Mouse (Mus musculus) thymus, postnatal 25 days (tissue): Measurements from ENCODE around the gene Bdh2.

Source experiments
- DNase-seq: peaks from one replicate; pipeline ENCODE4 v3.0.0; 2022

The Bdh2 gene

DNA sequence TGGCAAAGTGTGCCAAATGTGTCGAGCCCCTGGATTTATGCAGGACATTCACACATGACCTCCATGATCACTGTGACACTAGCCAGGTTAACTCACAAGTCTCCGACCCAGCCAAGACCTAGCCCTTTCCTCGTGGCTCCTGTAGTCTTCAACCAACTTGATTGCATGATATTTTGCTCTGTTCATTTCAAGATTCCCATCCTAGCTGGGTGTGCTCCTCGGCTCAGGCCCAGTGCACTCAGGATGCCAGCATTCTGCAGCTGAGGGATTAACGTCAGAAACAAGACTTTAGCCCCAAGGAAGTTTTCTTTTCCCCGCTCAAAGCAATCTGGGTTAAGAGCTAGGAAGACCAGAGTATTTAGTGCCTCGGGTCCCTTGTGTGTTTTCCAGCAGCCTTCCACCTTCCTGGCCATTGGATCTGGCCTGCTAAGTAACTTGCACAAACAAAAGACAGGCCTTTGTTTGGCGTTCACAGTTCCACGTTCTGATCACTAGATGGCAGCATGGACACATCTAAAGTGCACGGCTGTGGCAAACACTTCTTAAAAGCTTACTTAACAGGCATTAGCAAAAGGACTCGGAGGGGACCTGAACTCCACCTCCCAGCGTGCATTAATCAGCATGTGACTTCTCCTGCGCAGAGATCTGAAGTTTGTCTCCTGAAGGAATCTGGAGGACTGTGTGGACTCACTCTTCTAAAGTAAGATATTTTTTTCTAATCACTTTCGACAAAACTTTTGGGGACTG lies at the start of gene Bdh2:
Gene Bdh2 (plus strand): TSS at position 553 of the 747 bp plus-strand sequence.
- peak; percentile 76 for DNase-seq

- no peak for DNase-seq
These were observed 49.0 kb upstream of the Bdh2 start for GRCm38 (mm10) chr3:135232058-135232457.

DNA sequence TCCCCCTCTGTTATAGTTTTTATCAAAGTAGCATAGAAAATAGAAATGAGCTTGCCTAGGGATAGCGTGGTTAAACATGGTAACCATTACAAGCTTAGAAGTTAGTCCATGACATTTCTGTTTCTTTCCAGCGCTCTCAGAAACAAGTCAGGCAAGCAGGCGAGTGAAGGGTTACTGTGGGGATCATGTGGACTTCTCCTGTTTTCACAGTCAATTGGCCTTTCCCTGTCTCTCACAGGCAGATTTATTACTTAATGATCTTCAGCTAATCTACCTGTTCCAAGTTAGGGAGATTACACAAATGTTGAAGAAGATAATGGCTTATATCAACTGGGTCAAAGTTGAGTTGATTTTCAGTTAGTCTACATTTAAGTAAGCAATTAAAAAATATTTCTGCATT lies 48.6 kb upstream of the Bdh2 start:
- no peak for DNase-seq

DNA sequence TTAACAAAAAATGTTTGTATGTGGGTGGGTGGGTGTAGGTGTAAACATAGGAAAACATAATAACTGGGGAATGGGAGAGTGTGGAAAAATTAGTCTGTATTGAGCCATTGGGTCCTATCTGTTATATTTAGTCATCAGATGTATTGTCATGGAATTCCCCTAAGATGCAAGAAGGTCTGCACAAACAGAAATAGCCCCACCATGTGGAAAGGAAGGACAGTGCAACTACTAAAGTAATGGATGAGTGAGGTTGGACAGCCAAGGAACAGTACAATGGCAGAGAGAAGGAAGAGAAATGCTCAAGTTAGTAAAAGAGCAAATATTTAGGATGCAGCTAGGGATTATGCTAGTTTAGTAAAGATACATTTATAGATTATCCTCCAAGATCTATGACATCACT lies 35.3 kb upstream of the Bdh2 start:
- DNase-seq = no peak

GRCm38 (mm10) chr3:135246828-135247227 lies 34.2 kb upstream of the Bdh2 start:
- DNase-seq = no peak

- no peak for DNase-seq
These were observed 31.9 kb upstream of the Bdh2 start for GRCm38 (mm10) chr3:135249104-135249503.

- DNase-seq = no peak
These were observed 29.2 kb upstream of the Bdh2 start for GRCm38 (mm10) chr3:135251825-135252224.

- no peak for DNase-seq
These were observed 26.2 kb upstream of the Bdh2 start for GRCm38 (mm10) chr3:135254784-135255183.

DNA sequence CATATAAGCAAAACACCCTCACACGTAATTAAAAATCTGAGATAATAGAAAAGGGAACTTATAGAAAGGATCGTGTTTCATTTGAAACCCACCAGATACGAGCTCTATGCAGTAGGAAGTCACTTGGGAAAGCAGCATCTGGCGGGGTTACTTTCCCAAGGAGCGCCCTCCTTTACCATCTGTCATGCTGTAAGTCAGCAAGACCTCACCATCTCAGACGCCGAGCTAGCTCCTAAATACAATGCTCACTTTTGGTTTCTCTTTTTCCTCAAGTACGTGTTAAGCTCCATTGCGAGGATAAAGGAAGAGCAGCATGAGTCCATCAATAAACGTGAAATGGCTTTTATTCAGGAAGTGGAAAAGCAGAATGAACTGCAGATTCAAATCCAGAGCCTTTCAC lies 22.1 kb upstream of the Bdh2 start:
- DNase-seq = no peak

GRCm38 (mm10) chr3:135260233-135260632 lies 20.8 kb upstream of the Bdh2 start:
- DNase-seq = no peak

DNA sequence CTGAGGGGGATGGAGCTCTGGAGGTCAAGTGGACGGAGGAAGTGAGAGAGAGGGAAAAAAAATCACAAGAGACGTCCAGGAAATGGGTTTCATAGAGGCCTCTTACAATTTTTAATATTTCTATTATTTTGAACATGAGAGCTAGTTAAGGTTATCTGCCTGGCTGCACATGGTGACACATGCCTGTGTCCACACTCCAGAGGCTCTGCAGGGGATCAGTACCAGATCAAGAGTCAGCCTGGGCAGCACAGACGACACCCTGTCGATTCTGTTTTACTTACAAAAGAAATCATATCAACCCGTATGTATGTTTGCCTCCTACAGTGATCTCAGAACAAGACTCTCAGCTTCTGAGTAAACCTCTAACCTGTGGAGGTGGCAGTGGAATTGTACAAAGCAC lies 12.4 kb upstream of the Bdh2 start:
- DNase-seq = no peak

DNA sequence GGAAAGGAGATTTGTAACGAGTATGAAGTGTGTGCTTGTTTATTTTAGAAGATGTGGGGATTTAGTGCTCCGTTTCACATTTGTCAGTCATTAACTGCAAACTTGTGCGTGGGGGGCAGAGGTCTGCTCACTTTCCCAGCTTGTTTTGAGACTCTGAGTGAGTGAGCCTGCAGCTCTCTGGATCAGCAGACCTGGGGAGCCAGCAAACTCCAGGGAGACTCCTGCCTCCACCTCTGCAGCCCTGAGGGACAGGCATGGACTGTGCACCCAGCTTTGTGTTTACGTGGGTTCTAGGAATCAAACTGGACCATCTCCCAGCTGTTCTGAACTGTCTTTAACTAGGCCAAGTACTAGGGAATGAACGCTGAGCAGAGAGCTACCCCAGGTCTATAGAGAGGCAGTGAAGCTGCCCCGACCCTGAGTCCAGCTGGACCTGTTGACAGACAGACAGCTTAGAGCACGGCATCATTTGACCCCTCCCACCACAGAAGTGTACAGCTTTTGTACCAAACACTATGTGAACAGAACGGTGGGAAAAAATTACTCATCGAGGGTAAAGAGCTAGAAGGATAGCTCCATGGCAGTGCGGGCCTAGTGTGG lies 11.5 kb upstream of the Bdh2 start:
- no peak for DNase-seq

- DNase-seq = no peak
These were observed 8.4 kb upstream of the Bdh2 start for GRCm38 (mm10) chr3:135272627-135273026.

DNA sequence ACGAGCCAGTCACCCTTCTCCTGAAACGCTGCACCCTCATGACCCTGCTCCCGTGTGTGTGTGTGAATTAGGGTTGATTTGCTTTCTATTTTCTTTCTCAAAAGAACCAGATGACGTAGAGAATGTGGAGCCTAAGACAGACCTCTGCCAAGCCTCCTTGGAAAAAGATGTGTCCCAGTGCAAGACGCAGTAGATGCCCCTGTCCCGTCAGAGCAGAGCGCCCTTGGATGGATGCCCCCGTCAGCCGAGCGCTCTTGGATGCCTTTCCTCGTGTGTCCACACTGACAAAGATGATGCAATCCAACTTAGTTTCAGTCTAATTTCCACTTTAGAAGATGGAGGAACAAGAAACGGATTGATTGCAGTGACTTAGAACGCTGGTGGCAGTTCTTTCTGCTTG lies 8.0 kb upstream of the Bdh2 start:
- no peak for DNase-seq

DNA sequence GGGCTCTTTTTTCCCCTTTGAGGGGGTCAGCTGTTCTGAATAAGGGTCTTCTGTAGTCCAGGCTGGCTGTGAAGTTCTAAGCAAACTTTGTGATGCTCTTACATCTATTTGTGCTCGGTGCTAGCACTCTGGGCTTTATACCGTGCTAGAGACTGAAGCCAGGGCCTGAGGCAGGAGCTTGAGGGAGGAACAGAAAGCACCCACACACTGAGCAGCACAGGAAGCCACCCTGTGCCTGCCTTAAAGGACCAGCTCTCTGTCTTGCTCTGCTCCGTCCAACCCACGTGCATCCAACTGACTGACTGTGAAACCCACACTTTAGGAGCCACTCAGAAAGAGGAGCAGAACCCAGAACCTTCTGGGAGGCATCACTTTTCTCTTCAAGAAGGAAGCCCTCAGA lies 861 bp upstream of the Bdh2 start:
- peak; percentile 11 for DNase-seq

DNA sequence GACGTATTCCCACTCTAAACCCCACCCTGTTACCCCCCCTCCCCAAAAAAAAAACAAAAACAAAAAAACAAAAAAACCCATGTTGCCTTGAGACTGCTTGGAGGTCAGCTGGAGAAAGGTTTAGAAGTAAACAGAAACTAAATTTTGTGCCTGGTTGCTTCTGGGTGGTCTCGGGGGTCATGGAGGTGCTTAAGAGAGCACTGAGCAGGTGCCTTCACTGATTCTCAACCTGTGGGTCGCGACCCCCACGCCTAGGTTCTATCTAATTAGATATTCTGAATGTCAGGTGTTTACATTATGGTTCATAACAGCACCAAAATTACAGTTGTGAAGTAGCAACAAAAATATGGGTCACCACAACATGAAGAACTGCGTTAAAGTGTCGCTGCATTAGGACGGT lies 680 bp downstream of the Bdh2 start:
- DNase-seq = no peak

GRCm38 (mm10) chr3:135285256-135285655 lies 4.2 kb downstream of the Bdh2 start:
- no peak for DNase-seq

GRCm38 (mm10) chr3:135285807-135286206 lies 4.8 kb downstream of the Bdh2 start:
- DNase-seq = no peak

- DNase-seq = no peak
These were observed 7.2 kb downstream of the Bdh2 start for GRCm38 (mm10) chr3:135288138-135288750.

DNA sequence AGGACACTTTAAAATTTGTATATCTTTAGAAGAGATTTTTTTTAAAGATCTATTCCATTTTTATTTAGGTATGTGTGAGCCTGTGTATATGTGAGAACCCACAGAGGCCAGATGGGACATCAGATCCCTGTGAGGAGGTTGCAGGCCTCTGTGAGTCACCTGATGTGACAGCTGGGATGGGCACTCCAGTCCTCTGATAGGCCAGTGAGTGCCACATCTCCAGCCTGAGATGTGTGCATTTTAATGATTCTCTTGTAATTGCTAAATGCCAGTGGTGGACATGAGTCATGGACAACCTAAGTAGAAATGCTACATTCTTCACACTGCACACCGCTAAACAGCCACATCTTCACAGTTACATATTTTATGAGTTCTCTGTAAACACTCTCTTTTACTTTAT lies 8.1 kb downstream of the Bdh2 start:
- no peak for DNase-seq

DNA sequence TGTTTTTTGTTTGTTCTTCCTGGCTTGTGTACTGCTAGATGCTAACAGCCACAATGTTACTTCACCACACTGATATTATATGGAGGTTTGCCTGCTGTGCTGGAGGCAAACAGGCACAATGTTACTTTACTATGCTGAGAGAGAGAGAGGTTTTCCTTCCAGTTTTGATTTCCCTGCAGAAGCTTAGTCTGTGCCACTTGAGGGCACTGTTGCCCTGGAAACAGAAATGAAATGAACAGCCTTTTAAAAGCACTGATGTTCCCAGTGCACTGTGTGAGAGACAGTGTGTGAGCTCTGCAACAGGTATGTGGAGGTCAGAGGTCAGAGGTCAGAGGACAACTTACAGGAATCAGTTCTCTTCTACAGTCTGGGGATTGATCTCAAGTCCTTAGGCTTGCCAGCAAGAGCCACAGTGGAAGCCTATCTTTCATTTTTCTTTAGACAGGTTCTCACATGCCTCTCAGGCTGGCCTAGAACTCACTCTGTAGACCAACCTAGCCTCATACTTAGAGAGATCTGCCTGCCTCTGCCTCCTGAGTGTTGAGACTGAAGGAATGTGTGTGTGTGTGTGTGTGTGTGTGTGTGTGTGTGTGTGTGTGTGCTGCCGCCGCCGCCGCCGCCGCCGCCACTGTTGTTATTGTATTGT lies 9.4 kb downstream of the Bdh2 start:
- DNase-seq = peak; percentile 69

- no peak for DNase-seq
These were observed 12.7 kb downstream of the Bdh2 start for GRCm38 (mm10) chr3:135293703-135294102.

DNA sequence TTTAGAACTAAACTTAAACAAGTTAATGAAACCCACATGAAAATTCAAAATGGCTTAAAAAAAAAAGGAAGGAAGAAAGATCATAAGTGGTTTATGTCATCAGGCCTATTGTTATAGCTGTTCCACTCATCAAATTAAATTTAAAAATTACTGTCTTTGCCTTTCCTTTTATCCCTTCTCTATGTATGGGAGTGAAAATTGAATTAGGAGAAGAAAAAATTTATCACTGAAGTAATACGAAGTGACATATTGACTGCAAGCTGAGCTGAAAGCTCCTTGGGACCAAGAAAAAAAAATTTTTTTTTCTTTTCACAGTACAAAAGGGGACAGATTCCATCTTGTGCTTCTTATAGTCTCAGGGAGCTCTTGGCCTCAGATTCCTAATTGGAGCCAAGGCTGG lies 14.5 kb downstream of the Bdh2 start:
- DNase-seq = no peak

DNA sequence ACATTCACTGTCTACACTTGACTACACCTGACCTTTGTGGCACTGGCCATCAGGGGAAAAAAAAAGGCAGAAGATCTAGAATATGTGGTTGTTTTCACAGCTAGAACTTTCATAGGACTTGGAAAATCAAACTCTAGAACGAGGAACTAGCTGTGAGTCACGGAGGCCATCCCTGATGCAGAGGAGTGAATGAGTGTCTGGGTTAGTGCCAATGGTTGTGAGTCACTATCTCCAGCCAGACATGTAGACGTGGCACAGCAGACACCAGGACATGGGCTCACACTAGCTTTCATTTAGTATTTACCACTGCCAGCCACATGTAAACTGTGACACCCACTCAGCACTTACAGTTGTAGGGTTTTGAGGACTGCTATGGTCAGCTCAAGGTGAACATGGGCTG lies 17.5 kb downstream of the Bdh2 start:
- DNase-seq = no peak
